Mouse (Mus musculus): ENCODE measurements around the gene Kalrn. TPM values are rescaled to one million over a fixed set of nuclear protein-coding genes. Genes with fewer than 3 reads are reported as not detected.

The Kalrn gene
- total RNA-seq, 2 experiments from 2014 or later = 448 to 531 TPM

DNA sequence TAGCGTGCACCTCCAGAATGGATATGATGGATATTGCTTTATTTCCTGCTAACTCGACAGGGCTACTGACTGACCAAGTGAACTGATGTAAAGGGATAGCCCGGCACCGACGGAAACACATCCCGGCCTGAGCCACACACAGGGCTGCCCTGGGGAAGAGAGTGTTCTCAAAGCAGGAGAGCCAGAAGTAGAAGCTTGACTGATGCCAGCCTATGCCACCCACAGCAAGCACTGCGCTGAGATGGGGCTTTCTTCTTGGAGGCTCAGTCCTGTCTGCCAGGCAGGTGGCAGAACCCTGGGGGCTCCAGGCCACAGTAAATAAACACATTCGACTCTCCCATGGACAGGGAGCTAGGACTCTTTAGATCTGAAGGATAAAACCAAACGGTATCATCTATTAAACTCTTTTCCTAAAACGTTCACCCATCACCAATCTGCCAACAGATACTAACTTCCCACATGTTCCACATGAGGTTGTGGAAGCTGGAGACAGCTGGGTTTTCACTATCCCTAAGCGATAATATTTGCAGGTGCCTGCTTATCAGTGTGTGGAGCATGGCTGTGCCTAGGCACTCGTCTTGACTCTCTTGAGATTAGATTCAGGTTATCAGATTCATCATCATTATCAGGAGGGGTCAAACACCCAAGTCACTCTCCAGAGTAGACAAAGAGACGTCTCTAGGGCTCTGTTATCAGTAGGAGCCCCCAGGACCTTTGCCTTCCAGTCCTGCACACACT is 526.9 kb downstream of the Kalrn start:
- peak; percentile 28 to 43 for DNase-seq (ENCODE audit: low spot score in 2 of 2)

DNA sequence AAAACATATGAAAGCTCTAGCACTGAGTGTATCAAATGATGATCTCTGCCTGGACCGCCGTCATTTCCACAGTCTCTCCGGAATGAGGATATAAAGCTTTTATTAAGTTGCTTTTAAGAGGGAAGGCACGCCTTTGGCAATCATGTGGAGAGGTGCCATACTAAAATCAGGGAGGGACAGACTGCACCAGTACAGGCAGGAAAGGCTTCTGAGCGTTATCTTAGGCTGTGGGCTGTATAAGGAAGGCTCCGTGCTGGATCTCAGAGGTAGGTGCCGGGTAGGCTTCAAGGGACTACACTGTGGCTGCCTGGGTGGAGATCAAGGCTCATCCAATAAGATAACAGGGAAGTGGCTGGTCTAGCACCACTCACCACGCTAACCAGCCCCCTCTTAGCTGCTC is 528.8 kb downstream of the Kalrn start:
- DNase-seq (ENCODE audit: low spot score in 2 of 2) = no peak

DNA sequence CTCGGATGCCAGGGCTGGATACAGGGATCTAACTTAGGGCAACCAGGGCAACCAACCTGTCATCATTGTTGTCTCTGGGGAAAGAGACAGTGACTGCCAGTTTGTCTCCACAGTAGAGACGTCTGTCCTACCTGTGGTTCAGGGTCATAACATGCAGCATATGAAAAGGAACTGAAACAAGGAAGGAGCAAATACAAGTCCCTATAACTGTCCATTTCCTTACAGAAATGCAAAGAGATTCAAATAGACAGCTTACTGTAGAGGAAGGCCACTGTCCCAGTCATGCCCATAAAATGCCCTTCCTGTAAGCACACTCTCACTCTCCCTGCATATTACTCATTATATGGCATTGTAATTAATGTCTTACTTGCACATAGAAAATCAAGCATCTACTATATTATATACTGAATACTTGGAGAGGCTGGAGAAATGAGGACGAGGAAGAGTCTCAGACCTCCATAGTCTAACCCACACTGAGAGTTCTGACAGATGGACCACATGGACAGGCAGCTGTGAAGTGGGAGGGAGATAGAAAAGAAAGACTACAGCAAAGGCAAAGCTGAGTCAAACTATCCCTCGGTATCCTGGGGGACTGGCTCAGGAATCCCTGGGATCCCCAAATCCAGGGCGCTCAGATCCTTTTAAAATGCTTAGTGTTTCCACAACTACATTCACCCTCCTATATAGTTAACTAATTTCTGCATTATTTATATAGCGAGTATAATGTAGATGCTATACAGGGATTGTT is 530.1 kb downstream of the Kalrn start:
- peak; percentile 83 for DNase-seq (ENCODE audit: low spot score in 2 of 2)

DNA sequence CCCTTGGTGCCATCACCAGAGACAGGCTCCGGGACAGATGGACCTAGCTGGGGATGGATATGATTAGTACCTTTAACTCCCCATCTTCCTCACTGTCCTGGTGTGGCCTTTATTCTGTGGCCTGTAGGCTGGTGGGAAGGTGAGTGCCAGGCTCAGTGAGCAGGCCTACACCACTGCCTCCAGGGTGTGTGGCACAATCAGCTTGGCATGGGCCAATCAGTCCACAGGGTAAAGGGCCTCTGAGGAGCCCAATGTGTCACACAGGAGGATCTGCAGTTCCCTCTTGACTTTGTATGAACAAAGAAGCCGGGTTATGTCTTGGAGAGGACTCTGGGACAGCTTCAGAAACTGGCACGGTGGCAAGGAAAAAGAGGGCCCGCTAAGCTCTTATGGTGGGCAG is 530.7 kb downstream of the Kalrn start:
- DNase-seq (ENCODE audit: low spot score in 2 of 2) = no peak

DNA sequence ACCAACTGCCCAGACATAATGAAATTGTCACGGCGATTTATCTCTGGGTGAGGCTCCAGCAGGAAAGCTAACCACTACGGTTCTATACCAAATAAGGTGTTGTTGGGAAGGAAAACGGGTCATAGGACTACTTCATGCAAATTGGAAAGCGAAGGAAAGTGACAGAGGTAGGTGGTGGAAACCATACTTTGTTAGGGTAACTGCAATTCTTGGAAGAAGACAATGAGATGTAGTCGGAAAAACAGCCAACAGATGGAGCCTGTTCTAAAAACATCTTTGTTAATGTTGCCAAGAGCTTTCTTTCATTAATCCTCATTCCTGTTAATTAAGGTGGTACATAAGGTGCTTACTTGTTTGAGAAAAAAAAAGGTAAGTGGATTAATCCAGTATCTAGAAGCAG is 533.1 kb downstream of the Kalrn start:
- DNase-seq (ENCODE audit: low spot score in 2 of 2) = no peak

DNA sequence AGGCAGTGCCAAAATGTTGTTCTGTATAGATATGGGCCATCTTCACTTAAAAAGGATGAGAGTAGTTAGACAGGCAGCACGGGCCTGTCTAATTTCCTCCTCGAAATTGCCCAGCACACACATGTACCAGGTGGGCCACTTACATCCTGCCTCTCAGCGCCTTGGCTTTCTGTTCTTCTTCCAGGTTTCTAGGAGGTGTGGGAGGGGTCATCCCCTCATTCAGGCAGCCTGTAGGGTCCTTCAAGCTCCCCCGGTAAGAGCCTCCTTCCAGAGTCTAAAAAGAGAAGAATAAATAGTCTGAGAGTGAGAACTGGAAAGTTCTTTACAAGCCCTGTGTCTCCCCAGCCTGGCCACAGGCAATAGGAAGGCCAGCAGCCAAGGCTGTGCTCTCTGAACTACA is 533.6 kb downstream of the Kalrn start:
- DNase-seq (ENCODE audit: low spot score in 2 of 2) = no peak

DNA sequence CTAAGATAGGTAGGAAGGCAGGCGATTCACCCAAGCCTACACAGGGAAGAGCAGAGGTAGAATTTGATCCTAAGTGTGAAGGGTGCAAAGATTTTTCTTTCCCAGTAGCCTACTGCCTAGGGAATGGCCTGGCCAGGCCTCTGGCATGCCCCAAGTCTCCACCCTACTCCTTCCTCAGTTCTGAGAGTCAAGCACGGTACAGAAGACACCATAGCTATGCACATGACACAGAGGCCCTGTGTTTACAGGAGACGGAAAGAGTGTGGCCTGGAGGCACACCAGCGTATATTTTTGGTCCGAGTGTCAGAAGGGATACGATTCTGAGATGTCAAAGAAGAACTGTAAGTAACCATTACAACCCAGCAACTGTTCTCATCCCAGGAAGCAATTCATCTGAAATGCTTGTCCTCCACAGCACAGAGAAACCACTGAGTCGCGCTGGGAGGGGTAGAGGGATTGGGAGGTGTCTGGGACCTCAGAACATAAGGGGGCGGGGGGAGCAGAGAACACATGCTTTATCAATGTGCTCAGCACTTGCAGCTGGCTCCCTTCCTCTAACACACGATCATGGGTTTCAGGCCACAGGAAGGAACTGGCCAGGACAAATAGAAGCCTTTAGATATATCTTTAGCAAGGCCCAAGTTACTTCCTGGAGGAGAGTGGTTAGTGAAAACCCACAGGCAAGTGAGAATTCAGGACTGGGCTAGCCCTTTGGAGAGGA is 536.8 kb downstream of the Kalrn start:
- DNase-seq (ENCODE audit: low spot score in 2 of 2) = no peak

DNA sequence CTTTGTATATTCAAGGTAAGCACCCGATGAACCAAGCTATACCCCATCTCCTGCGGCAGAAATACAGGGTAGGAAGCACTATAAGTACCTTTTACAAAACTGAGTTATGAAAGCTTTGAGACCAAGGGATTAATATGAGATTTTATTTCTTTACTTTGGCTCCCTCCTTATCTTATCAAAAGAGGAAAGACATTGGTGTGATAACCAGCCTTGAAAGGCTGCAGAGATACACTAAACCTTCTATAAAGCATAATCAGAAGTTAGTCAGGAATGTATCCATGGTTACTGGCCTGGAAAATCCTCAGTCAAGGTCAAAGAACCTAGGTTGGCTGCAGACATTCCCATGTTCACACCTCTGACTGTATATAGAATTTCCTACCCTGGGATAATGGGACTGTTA is 537.6 kb downstream of the Kalrn start:
- DNase-seq (ENCODE audit: low spot score in 2 of 2) = no peak

DNA sequence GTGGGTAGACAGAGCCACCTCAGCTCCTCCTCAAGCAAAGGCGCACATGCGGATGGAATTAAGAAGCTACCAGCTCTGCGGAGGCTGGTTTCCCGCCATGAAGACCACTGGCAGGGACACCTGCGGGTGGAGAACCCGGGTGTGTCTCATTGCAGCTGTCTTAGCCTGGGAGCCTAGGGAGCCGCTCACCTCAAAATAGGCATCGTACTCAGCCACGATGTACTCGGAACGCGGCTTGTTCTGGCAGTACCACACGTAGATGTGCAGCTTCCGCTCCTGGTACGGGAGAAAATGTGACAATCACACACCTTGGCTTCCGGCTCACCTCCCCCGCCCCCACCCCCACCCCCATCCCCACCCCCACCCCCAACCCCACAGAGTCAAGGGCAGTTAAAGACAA is 539.1 kb downstream of the Kalrn start:
- DNase-seq (ENCODE audit: low spot score in 2 of 2) = no peak

DNA sequence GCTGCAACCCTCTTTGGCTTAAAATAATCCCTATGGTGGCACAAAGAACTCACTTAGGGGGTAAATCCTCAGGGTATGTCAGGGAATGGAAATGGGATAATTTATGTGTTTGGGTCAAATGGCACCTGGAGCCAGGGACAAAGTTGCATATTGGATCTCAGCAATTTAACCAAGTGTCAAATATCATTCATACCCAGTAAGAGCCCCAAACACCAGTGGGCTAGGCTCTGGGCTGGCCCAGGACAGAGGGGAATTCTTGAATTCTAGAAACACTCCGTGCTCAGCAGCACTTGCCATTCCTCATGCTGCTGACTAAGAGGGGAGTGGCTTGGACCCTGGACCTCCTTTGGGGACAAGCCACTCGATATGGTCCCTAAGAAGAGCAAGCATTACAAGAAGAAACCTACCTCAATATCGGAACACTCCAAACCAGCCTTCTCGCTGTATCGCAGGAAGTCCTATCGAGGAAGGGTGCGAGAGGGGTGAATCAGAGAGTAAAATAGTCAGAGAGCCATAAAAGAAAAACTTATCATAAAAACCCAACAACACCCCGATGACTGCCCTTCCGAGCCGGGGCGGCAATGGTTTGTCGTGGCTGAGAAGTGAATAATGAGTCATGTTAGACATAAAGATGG is 541.2 kb downstream of the Kalrn start:
- no peak for DNase-seq (ENCODE audit: low spot score in 2 of 2)

DNA sequence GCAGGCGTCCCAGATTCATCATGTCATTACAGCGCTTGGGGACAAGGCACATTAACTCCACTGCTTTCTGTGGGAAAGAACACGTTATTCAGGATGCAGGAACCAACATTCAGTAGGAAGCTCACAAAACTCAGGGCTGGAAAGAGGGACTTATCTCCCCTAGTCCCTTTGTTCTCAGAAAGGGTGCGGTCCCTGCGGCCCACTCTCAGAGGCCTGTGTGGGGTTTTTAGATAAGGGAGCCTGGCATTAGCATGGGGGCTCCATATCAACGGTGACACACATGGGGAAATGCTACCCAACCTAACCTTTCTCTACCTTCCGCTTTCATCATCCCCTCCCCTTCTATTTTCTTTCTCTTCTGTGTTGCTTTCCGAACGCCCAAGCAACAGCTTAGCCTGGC is 541.8 kb downstream of the Kalrn start:
- DNase-seq (ENCODE audit: low spot score in 2 of 2) = no peak

DNA sequence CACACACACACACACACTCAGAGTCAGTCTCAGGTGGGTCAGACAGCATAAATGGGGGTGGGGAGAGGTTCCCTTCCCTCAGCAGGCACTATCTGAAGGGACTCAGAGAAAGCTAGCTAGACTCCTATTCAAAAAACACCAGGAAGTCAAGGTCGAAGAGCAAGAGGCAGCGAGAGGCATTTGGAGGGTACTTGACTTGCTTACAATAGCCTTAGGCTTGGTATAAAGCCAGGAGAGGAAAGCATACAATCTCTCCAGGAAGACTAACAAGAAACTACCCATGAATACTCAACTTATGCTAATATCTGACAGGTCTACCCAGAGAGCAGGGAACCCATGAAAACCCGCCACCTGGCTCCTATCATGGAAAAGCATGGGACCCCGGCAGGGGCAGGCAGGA is 543.0 kb downstream of the Kalrn start:
- no peak for DNase-seq (ENCODE audit: low spot score in 2 of 2)

DNA sequence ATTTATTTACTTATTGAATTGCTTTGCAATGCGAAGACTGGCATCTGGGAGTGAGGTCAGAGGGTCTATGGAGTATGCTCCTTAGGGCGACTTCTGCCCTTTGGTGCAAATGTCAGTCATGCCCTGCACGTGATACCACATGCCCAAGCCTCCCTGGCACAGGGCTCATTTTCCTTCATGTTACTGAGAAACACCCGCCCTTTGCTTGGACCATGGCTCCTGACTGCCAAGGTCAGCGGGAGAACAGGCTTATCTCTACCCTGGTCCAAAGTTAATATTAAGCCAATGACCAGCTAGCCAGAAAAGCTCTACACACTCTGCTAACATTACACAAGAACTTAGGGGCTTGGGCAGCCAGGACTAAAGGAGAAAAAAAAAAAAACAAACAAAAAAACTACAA is 543.5 kb downstream of the Kalrn start:
- no peak for DNase-seq (ENCODE audit: low spot score in 2 of 2)

DNA sequence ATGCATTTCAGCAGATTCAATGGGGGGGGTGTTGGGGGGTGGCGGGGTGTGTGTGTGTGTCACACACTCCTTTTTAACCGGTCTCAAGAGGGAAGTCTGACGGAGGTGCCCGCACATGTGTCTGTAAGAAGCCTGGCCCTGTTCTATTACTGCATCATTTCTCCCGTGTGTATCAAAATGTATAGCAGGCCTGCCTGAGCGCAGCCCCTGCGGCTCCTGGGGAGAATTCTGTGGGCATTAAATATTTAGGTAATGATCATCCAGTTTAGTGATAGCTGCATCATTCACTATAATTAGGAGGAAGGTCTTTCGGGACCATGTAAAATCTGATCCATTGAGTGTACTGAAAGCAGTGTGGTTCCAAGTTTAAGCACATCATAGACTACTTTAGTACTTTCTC is 556.1 kb downstream of the Kalrn start:
- DNase-seq (ENCODE audit: low spot score in 2 of 2) = no peak

DNA sequence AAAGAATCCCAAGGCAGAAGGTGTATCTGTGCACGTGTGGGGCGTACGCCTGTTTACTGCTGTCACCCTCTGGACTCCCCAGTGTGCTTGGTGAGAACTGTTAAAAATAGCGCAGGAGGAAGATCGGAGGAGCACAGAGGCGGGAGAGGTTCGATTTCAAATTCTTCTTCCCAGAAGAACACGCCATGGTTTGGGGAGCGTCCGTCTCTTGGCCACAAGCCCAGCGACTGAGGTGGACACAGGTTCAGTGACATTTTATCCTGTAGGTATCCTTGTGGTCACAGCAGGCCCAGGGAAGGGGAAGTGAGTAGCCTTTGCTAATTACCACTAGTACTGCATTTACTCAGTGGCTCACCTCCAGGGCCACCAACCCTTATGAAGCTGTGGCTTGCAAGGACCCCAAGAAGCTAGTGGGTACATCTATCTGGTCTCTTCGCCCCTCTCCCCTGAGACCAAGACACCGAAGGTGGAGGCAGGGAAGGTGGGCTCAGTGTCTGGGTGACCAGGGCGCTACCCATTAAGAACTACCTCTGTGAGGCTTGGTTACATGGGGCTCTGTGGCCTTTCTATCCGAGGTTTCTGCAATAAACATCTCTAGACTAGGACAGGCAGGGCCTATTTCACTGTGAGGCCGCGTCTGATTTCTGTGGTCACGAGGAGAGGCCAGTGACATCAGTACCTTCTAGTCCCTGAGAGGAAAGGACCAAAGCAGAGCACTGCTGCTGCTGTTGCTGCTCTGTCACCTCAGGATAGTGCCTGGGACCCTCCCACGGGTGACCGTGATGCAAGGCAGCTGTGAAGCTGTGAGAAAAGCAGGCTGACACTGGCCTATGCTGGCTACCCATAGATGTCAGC is 561.1 kb downstream of the Kalrn start:
- no peak for DNase-seq (ENCODE audit: low spot score in 2 of 2)

DNA sequence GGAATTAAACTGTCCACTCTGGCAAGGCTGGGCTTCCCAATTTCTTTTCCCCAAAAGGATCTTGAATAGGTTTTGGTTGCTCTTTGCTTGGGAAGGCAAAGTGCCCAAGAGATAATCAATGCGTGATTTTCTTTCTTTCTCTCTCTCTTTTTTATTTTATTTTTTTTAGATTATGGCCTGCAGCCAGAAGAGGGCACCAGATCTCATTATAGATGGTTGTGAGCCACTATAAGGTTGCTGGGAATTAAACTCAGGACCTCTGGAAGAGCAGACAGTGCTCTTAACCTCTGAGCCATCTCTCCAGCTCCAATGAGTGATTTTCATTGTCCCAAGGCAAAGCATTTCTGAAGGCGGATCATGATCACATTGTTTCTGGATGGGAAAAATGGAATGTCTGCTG is 563.8 kb downstream of the Kalrn start:
- no peak for DNase-seq (ENCODE audit: low spot score in 2 of 2)

DNA sequence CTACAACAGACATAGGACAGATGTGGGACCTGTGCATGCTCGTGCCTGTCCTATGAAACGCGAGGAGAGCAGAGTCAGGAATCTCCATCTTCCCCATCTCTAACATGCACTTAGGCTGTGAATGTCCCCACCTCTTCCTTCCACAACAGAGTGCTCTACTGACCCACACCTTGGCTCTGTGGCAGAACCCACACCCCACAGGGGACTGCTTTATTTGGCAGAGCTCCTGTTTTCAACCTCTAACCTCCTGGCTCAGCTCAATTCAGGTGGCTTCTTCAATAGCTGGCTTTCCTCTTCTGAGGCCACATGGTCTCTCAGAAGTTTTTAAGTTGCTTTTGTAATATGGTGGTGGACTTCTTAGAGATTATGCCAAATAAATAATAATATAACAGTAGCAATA is 567.3 kb downstream of the Kalrn start:
- no peak for DNase-seq (ENCODE audit: low spot score in 2 of 2)

DNA sequence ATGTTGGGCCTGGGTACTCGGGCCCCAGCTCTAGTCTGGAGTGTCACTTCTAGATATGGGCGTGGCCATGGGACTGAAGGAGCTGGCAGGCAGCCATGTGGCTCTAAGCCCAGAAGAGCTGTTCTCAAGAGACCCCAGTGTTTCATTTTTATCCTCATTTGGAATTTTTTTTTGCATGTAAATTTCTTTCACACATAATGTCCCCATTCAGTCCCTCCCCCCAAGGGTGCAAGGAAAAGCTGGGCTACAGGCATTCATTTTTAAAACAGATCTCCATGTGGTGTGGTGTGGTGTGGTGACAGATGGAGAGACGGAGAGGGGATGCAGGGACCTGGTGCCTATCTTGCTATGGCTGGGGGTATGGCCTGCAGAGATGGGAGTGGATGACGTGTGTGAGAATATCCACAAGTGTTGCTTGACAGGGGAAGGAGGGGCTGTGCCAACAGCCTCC is 569.2 kb downstream of the Kalrn start:
- peak in 1 of 2 experiments; percentile 29 for DNase-seq (ENCODE audit: low spot score in 2 of 2)

DNA sequence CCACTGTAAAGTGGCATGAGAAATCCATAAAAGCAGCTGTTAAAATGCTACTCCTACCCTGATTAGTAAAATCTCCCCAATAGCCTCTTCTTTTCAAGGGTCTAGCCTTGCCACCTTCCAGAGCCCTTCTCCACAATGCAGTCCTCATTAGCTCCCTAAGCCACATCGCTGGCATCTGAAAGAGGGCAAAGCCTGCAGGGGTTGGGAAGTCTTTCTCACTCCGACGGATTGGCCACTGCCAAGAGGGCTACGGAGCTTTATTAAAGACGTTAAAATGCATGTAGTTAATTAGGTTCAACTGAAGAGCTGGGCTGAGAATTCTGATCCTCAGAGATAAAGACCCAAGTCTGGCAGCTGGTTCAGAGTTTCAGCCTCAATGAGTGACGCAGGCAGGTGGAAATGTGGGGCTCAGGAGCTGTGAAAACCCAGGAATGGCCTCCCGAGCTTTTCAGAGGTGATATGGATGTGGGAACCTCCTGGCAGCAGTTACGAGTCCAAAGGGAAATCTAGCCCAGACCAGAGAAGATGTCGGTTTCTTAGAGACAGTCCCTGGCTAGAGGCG is 569.7 kb downstream of the Kalrn start:
- no peak for DNase-seq (ENCODE audit: low spot score in 2 of 2)

DNA sequence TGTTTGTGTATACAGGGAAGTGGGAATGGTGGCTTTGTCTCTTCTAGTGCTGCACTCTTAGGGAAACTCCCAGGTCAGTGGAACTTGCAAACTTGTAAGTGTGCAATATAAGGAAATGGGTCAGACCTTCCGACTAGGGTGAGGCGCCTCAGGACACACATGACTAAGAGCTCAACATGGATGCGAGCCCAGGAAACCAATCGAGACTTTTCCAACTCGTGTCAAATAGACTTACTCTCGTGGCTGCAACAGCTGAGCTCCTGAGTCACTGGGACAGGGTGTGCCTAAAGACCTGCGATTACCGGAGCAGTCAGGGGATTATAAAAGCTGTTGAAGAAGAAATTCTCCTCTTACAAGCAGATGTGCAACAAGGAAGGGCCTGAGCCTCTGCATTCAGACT is 572.6 kb downstream of the Kalrn start:
- DNase-seq (ENCODE audit: low spot score in 2 of 2) = no peak
